Mouse (Mus musculus): Measurements from ENCODE around the gene Hoxd3. TPM values are rescaled to one million over a fixed set of nuclear protein-coding genes. Genes with fewer than 3 reads are reported as not detected.

Gene Hoxd3
- total RNA-seq (2021) = not detected

DNA sequence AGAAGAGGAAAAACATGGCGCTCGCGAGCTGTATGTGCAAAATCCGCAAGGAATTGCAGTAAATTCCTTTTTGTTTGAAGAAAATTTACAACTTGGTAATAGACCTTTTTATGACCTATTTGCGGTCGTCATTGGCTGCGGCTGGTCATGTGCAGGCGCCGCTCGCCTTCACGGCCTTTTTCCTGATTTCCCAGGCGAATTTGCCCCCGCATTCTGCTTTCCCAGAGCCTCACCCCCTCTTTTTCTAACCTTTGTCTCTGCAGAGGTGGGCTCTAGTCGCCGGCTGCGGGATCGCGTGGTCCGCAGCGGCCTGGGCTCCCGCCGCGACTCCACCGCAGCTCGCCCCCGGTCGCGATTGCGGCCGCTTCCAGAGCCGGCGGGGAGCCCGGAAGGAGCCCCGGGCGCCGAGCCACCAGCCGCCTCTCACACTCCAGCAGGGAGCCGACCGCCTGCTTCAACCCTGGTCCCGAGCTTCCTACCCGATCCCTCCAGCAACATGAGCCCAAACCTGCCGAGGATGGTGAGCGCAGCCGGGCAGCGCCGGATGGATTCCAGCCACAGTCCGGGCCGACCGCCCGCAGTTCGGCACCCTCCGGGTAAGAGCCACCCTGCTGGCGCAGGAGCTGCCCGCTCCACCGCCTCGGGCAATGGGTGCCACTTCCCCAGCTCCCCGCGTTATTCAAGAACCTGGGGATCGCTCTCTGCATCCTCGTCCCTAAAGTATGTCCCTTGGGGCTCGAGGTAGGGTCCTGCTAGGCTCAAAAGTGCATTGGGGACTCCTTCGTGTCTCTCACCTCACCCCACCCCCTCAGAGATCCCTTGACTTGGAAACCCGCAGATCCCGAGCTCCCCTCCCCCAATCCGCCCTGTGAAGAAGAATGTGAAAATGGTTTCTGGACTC, at the start of gene Hoxd3, which contains the start of gene Hoxd4:
Gene Hoxd3, plus strand, starts transcription at position 207 of the 901 bp plus-strand sequence.
Gene Hoxd4, plus strand, starts transcription at position 209 of the 901 bp plus-strand sequence.
- no peak for DNase-seq (ENCODE audit: extremely low spot score in 1 of 2, low spot score in 2 of 2)
- intact Hi-C loops (cut with DNase I) = no loop called here

DNA sequence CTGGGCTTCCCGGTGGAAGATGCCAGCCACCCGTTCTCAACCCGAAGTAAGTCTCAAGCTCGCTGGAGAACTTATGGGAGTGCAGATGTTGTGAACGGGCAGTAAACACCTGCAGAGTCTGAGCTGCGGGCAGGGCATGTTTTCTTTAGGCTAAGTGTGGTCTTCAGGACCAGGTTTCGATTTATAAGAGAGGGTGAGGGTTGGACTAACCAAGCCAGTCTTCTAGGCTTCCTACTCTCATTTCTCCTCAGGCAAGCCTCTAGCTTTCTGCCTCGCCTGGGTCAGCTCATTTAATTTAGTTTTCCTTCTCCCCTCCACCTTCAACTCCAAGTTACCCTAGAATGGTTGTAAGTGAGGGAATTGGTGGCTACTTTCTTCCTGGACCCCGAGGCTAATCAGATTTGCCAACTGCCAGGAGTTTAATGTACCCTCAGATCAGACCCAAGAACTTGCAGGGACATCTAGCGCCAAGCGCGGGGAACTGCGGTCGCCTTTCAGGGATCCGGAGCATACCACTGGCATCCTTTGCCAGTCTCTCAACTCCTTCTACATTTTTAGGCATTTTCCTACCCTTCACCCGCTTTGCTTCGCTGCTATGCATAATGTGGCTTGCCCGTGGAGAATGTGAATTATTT, 48.3 kb upstream of the Hoxd3 start:
- DNase-seq (ENCODE audit: extremely low spot score in 1 of 2, low spot score in 2 of 2) = peak; percentile 39 to 64
- intact Hi-C loops (cut with DNase I) = loop anchor here (2.0 to 5.0 kb wide), 5 partner anchors 363 to 1116 kb away; no protein-coding TSS in a partner anchor

DNA sequence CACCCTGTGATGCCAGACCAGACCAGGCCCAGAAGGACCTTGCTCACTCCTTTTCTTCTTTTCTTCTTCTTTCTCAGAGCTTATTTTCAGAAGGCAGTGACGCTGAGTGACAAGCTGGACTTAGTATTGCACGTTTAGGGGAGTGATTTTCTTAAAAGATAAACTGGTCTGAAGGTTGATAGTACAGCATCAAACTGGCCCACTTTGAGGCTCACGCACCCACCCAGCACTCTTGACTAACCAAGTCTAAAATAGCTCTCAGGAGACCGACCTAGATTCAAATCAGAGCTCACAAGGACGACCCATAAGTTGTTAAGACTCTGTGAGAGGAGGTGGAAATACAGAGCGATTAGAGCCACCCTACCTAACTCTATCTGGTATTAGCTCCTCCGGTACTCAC, 45.3 kb upstream of the Hoxd3 start:
- DNase-seq (ENCODE audit: extremely low spot score in 1 of 2, low spot score in 2 of 2) = no peak
- intact Hi-C loops (cut with DNase I) = no loop called here

GRCm38 (mm10) chr2:74667191-74667841, 44.4 kb upstream of the Hoxd3 start:
- DNase-seq (ENCODE audit: extremely low spot score in 1 of 2, low spot score in 2 of 2) = no peak
- intact Hi-C loops (cut with DNase I) = no loop called here

- intact Hi-C loops (cut with DNase I) = no loop called here
- no peak for DNase-seq (ENCODE audit: extremely low spot score in 1 of 2, low spot score in 2 of 2)
These were observed 43.8 kb upstream of the Hoxd3 start, which contains the start of gene Hoxd13 for GRCm38 (mm10) chr2:74667842-74668357. Gene Hoxd13, plus strand, starts transcription at chr2:74668310.

GRCm38 (mm10) chr2:74668370-74669229, 43.1 kb upstream of the Hoxd3 start:
- peak in 1 of 2 experiments; percentile 40 for DNase-seq (ENCODE audit: extremely low spot score in 1 of 2, low spot score in 2 of 2)
- intact Hi-C loops (cut with DNase I) = no loop called here

DNA sequence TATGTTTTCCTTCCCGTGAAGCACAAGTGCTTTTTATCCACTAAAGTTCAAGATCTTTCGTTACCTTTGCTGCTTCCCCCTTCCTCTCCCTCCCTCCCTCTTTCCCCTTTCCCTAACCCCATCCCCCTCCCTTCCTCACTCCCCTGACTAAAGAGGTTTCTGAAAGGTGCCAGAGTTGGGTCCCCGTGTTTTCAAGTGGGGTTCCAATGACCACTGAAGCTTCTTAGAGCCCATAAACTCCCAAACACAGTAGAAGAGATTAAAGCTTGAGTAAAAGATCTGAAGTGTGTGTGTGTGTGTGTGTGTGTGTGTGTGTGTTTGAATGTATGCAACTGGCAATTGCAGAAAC, 42.5 kb upstream of the Hoxd3 start:
- DNase-seq (ENCODE audit: extremely low spot score in 1 of 2, low spot score in 2 of 2) = no peak
- intact Hi-C loops (cut with DNase I) = no loop called here

DNA sequence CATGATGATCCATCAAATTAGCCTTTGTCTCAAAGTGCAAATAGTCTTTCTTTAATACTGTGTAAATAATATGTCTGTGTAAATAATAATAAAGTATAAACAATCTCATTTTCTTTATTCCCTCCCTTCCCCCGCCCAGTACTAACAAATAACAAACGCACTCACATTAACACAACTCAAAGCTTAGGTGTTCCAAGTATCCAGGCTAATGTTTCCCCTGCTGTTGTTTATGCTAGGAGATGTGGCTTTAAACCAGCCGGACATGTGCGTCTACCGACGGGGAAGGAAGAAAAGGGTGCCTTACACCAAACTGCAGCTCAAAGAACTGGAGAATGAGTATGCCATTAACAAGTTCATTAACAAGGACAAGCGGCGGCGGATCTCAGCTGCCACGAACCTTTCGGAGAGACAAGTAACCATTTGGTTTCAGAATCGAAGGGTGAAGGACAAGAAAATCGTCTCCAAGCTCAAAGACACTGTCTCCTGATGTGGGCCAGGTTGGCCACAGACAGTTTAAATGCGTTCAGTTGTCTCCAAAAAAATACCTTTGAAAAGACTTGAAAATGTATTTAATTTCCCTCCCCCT, 42.0 kb upstream of the Hoxd3 start:
- intact Hi-C loops (cut with DNase I) = no loop called here
- DNase-seq (ENCODE audit: extremely low spot score in 1 of 2, low spot score in 2 of 2) = no peak

DNA sequence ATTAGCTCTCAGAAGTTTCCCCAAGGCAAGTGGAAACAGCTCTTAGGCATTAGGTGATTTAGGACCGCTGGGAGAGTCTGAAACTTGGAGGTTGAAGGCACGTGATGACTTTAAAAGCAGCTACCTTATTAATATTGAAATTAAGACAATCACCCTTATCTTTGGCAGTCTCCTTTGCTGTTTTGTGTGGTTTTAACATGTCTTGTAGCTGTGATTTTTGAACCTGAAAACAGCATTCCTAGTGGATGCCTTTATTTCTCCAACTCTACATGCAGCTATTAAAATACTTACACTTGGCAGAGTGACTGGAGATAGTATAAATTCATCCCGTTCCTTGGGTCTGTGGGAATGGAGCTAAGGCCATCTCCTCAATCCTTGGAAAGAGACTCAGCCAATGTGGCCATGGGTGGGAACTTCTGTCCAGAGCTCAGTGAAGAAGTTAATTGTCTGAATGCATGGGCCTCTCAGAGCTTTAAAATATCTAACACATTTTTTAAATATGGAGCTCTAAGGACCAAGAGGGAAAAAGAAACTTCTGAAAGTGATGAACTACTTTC, 41.0 kb upstream of the Hoxd3 start:
- DNase-seq (ENCODE audit: extremely low spot score in 1 of 2, low spot score in 2 of 2) = no peak
- intact Hi-C loops (cut with DNase I) = no loop called here

GRCm38 (mm10) chr2:74671847-74672246, 39.9 kb upstream of the Hoxd3 start:
- intact Hi-C loops (cut with DNase I) = no loop called here
- DNase-seq (ENCODE audit: extremely low spot score in 1 of 2, low spot score in 2 of 2) = no peak

GRCm38 (mm10) chr2:74672481-74673362, 39.0 kb upstream of the Hoxd3 start:
- intact Hi-C loops (cut with DNase I) = no loop called here
- peak in 1 of 2 experiments; percentile 70 for DNase-seq (ENCODE audit: extremely low spot score in 1 of 2, low spot score in 2 of 2)

DNA sequence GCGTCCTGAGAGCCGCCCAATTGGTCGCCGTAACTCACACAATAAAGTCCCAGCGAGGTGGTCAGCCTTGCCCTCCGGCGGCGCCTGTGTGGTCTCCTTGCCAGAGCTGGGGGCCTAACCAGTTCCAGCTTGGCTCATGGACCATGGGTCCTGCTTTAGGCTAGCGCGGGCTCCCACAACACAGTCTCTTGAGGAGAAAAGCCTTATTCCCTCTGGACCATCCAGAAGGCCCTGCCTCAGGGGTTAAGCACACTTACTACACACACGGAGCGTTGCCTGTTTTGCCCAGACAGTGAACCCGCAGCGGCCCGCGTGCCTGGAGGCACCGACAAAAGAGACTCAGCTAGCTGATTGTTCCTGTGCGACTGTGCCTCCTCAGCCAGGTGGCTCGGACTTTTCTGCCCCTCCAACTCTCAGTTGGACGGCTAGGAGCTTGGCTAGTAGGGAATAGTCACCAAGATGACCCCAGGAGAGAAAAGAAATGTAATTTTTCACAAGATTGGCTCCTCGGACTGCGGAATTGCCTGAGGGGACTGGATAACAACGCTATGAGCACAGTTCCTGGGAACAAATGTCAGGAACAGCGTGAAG, 37.8 kb upstream of the Hoxd3 start:
- DNase-seq (ENCODE audit: extremely low spot score in 1 of 2, low spot score in 2 of 2) = no peak
- intact Hi-C loops (cut with DNase I) = no loop called here

DNA sequence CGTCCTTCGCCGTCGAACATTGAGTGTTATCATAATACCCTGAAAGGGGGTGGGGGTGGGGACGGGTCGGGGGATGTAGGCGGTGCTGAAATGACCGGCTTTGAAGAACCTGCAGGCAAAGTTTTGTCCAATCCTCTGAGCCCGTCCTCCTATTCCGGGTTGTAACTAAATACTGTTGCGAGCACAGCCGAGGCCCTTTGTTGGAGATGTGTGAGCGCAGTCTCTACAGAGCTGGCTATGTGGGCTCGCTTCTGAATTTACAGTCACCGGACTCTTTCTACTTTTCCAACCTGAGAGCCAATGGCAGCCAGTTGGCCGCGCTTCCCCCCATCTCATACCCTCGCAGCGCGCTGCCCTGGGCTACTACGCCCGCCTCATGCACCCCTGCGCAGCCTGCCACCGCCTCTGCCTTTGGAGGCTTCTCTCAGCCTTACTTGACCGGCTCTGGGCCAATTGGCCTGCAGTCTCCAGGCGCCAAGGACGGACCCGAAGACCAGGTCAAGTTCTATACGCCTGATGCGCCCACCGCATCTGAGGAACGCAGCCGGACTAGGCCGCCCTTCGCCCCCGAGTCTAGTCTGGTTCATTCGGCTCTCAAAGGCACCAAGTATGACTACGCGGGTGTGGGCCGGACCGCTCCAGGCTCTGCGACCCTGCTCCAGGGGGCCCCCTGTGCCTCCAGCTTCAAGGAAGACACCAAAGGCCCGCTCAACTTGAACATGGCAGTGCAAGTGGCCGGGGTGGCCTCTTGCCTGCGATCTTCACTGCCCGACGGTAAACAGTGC, 36.7 kb upstream of the Hoxd3 start, which contains the start of gene Hoxd12:
Gene Hoxd12, plus strand, starts transcription at position 133 of the 785 bp plus-strand sequence.
- intact Hi-C loops (cut with DNase I) = no loop called here
- DNase-seq (ENCODE audit: extremely low spot score in 1 of 2, low spot score in 2 of 2) = no peak

GRCm38 (mm10) chr2:74675666-74676282, 36.0 kb upstream of the Hoxd3 start:
- intact Hi-C loops (cut with DNase I) = no loop called here
- no peak for DNase-seq (ENCODE audit: extremely low spot score in 1 of 2, low spot score in 2 of 2)

DNA sequence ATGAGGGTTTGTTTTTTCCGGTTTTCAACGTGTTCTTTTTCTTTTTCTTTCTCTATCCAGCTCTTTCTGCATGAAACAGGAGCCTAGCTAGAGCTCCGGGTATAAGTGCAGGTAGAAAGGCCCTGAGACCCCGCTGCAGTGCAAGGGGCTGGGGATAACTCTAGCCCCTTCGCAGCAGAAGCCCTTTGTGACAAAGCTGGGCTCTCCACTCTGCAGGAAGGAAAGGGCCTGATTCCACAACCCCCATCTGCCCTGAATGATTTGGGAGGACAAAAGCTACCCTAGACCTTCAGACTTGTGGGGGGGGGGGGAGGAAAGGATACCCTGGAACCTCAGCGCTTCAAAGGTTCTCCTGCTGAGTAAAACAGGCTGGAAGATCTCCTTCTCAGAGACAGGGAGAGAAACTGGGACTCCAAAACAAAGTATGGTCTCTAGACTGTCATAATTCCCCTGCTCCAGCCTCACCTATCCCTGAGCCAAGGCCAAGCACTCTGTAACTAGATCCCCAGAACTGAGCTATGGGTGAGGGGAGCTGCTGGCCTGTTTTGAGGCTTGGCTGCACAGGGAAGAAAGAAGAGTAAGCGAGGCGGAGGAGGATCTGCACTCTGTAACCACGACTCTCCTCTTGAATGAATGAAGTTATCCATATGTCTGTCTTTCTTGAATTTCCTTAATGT, 35.2 kb upstream of the Hoxd3 start:
- no peak for DNase-seq (ENCODE audit: extremely low spot score in 1 of 2, low spot score in 2 of 2)
- intact Hi-C loops (cut with DNase I) = no loop called here

All from left cerebral cortex, postnatal 10 days (tissue).